Comparison of ENCODE assay signal across 8 mouse cellular contexts in the genomic region with DNA sequence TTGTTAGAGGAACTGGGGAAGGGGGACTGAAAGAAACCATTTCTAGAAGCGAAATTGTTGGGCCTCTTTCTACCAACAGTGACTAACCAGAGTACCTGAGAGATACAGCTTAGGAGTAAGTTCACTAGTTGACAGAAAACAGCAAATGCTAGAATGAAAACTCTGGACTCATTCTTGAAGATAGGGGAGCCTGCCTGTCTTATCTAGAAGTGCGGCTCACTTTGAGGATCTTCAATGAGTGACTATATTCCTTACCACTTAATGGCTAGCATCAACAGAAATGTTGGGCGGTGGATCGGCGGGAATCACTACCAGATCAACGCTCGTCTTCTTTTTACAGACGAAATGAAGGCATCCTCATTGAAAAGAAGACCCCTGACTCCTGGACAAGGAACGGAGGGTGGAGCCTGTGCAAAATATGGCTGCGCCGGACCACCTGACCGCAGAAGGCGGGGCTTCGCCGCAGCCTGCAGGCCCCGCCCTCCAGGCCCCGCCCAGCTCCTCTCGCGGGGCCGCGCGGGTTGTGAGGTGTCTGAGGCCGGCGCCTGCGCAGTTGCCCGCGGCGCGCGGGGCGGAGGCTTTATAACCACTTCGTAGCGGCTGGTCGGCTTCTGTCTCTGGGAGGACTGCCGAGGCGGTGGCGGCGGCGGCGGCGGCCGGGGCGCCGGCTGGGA. TPM values are rescaled to one million over a fixed set of nuclear protein-coding genes. Genes with fewer than 3 reads are reported as not detected.
DNase-seq lines count a peak whose midpoint lies in the region; ATAC-seq and TF ChIP-seq lines count a peak whose summit lies in the region.

No protein-coding gene starts in this region.

- H3K9ac ChIP-seq in MEL (ENCODE audit: control insufficient read depth, low read depth, low read length, poor library complexity, severe bottlenecking): peak overlapping the region; percentile 86
- peak overlapping the region; percentile 81 for H3K9ac ChIP-seq in lung, postnatal 0 days (replicated peaks; ENCODE audit: low read depth)

- TF ChIP-seq RAD21 in MEL (IDR thresholded peaks at IDR 0.05; ENCODE audit: low read depth, low read length): no peak

- peaks cover 28% of the 10 kb centered on the region for H3K79me2 ChIP-seq in MEL (ENCODE audit: control insufficient read depth, insufficient read depth, low read length, poor library complexity)

- no peak for TF ChIP-seq EP300 in MEL (IDR thresholded peaks at IDR 0.05; ENCODE audit: low read depth in 1 of 2, low read length in 2 of 2)
- TF ChIP-seq EP300 in lung, postnatal 0 days (IDR thresholded peaks at IDR 0.05): no peak

- peak overlapping the region; percentile 79 to 88 for H3K4me3 ChIP-seq in MEL (ENCODE audit: control insufficient read depth in 1 of 2, insufficient read depth in 1 of 2, low read depth in 2 of 2, low read length in 2 of 2)
- H3K4me3 ChIP-seq in cerebellum, adult 2 months (replicated peaks; ENCODE audit: insufficient read depth, low read depth, low read length): peak overlapping the region; percentile 79
- peak overlapping the region; percentile 81 for H3K4me3 ChIP-seq in hindbrain, embryonic 10.5 days
- peak overlapping the region; percentile 90 for H3K4me3 ChIP-seq in lung, postnatal 0 days (ENCODE audit: low read depth, low read length)

- peaks cover 0 to 31% of the 10 kb centered on the region in 2 experiments; a peak in 2 of 4 replicates for H3K36me3 ChIP-seq in MEL (ENCODE audit: control insufficient read depth in 1 of 2, insufficient read depth in 2 of 2, low read length in 2 of 2)
- H3K36me3 ChIP-seq in hindbrain, embryonic 10.5 days: no peaks in the 10 kb centered on the region
- no peaks in the 10 kb centered on the region for H3K36me3 ChIP-seq in lung, postnatal 0 days (ENCODE audit: insufficient read depth, low read length)

- no peak for TF ChIP-seq CTCF in MEL (IDR thresholded peaks at IDR 0.05 in 2 of 3, conservative IDR thresholded peaks at IDR 0.05 in 1 of 3; ENCODE audit: control insufficient read depth in 1 of 3, insufficient read depth in 1 of 3, low read depth in 2 of 3, low read length in 3 of 3, poor library complexity in 1 of 3, severe bottlenecking in 1 of 3)
- TF ChIP-seq CTCF in cerebellum, adult 2 months (IDR thresholded peaks at IDR 0.05; ENCODE audit: borderline replicate concordance, insufficient read depth, low read depth, low read length): no peak
- TF ChIP-seq CTCF in lung, postnatal 0 days (IDR thresholded peaks at IDR 0.05): no peak

- no peaks in the 10 kb centered on the region for H3K9me3 ChIP-seq in MEL (replicated peaks; ENCODE audit: insufficient read depth, low read length)
- no peaks in the 10 kb centered on the region for H3K9me3 ChIP-seq in hindbrain, embryonic 10.5 days
- H3K9me3 ChIP-seq in lung, postnatal 0 days (ENCODE audit: low read length): no peaks in the 10 kb centered on the region

- H3K4me1 ChIP-seq in MEL (ENCODE audit: control insufficient read depth in 1 of 2, insufficient read depth in 2 of 2, low read length in 2 of 2): peaks cover 16 to 18% of the 10 kb centered on the region in 2 experiments
- H3K4me1 ChIP-seq in cerebellum, adult 2 months (ENCODE audit: control insufficient read depth, insufficient read depth, low read length): peaks cover 8% of the 10 kb centered on the region
- peaks cover 23% of the 10 kb centered on the region for H3K4me1 ChIP-seq in hindbrain, embryonic 10.5 days (replicated peaks)
- H3K4me1 ChIP-seq in lung, postnatal 0 days (ENCODE audit: insufficient read depth, low read depth, low read length): peaks cover 7% of the 10 kb centered on the region; the same call in 1 of the 2 replicates

- peak overlapping the region; percentile 82 for H3K27ac ChIP-seq in MEL (ENCODE audit: control insufficient read depth, low read depth, low read length)
- peak overlapping the region; percentile 75 for H3K27ac ChIP-seq in cerebellum, adult 2 months (ENCODE audit: insufficient read depth, low read length)
- H3K27ac ChIP-seq in hindbrain, embryonic 10.5 days: peak overlapping the region; percentile 94
- peak overlapping the region; percentile 89 for H3K27ac ChIP-seq in lung, postnatal 0 days (ENCODE audit: low read length)

- 4% methylated on average over 44 of the region's 44 CpGs for WGBS in cerebellum, adult 2 months
- WGBS in hindbrain, embryonic 10.5 days: 3% methylated on average over 43 of the region's 44 CpGs
- WGBS in lung, postnatal 0 days: 4% methylated on average over 28 of the region's 44 CpGs

- peak; percentile 96 for DNase-seq in MEL (ENCODE audit: low read depth, low spot score)
- peak; percentile 97 for DNase-seq in cerebellum, adult 2 months
- DNase-seq in forelimb bud, embryonic 11.5 days (ENCODE audit: low read depth, low spot score): peak; percentile 96
- DNase-seq in hindbrain, embryonic 10.5 days (ENCODE audit: low spot score): peak; percentile 97
- peak; percentile 97 for DNase-seq in layer of hippocampus, adult 9-11 months
- peak; percentile 97 for DNase-seq in lung, postnatal 0 days (ENCODE audit: low spot score)
- DNase-seq in ovary, postnatal 14 days (ENCODE audit: low spot score): peak; percentile 97
- peak; percentile 96 for DNase-seq in thymus, postnatal 14 days

- TF ChIP-seq POLR2A in MEL (IDR thresholded peaks at IDR 0.05; ENCODE audit: control insufficient read depth in 1 of 2, insufficient read depth in 1 of 2, low read depth in 1 of 2, low read length in 2 of 2, poor library complexity in 1 of 2): peak; percentile 94 to 97
- TF ChIP-seq POLR2A in cerebellum, adult 2 months (IDR thresholded peaks at IDR 0.05; ENCODE audit: borderline replicate concordance, insufficient read depth, low read length): peak; percentile 91

- peak; percentile 96 for ATAC-seq in lung, postnatal 0 days

- peak overlapping the region; percentile 99 for H3K4me2 ChIP-seq in lung, postnatal 0 days (replicated peaks; ENCODE audit: low read depth, low read length)

- no peaks in the 10 kb centered on the region for H3K27me3 ChIP-seq in MEL (ENCODE audit: control insufficient read depth in 1 of 2, insufficient read depth in 2 of 2, low read length in 2 of 2)
- H3K27me3 ChIP-seq in cerebellum, adult 2 months (ENCODE audit: control insufficient read depth, insufficient read depth, low read length): no peaks in the 10 kb centered on the region
- 0 out of 2 replicates have a peak, but pooled peaks cover 4% of the 10 kb centered on the region for H3K27me3 ChIP-seq in hindbrain, embryonic 10.5 days (ENCODE audit: insufficient read depth, poor library complexity, severe bottlenecking)
- no peaks in the 10 kb centered on the region for H3K27me3 ChIP-seq in lung, postnatal 0 days (replicated peaks; ENCODE audit: insufficient read depth, low read length)

TF ChIP-seq in MEL, 35 proteins besides CTCF, POLR2A, EP300 and RAD21 (continues in another document):
- TF ChIP-seq MAFK (IDR thresholded peaks at IDR 0.05; ENCODE audit: borderline replicate concordance, low read depth, low read length) (no peak), ZNF384 (IDR thresholded peaks at IDR 0.05; ENCODE audit: low read depth, low read length) (no peak), ZMIZ1 (IDR thresholded peaks at IDR 0.05; ENCODE audit: low read depth, low read length) (peak; percentile 96), POLR2AphosphoS2 (IDR thresholded peaks at IDR 0.05; ENCODE audit: low read length) (peak; percentile 71), USF1 (IDR thresholded peaks at IDR 0.05; ENCODE audit: low read depth, low read length) (peak; percentile 91), NRF1 (IDR thresholded peaks at IDR 0.05; ENCODE audit: insufficient read depth, low read depth, low read length, poor library complexity, severe bottlenecking) (peak; percentile 92), MAX (IDR thresholded peaks at IDR 0.05; ENCODE audit: low read length) (peak; percentile 52; the same call in 1 of the 2 replicates), MYC (IDR thresholded peaks at IDR 0.05; ENCODE audit: low read depth, low read length) (no peak), MEF2A (IDR thresholded peaks at IDR 0.05; ENCODE audit: extremely low read depth, insufficient replicate concordance, low read depth, low read length, poor library complexity, severe bottlenecking) (no peak), BHLHE40 (IDR thresholded peaks at IDR 0.05; ENCODE audit: borderline replicate concordance, low read depth, low read length) (no peak), POLR2AphosphoS5 (IDR thresholded peaks at IDR 0.05; ENCODE audit: borderline replicate concordance, low read depth, low read length) (no peak), SIN3A (IDR thresholded peaks at IDR 0.05; ENCODE audit: low read length) (peak; percentile 71), TCF12 (IDR thresholded peaks at IDR 0.05; ENCODE audit: low read depth, low read length) (peak; percentile 64), E2F4 (IDR thresholded peaks at IDR 0.05; ENCODE audit: borderline replicate concordance, low read depth, low read length) (no peak), MAZ (IDR thresholded peaks at IDR 0.05; ENCODE audit: low read depth, low read length) (peak; percentile 62; the same call in 1 of the 2 replicates), CHD2 (IDR thresholded peaks at IDR 0.05; ENCODE audit: low read length) (0 out of 2 replicates have a peak, but pooled peaks have one; percentile 9), ZKSCAN1 (IDR thresholded peaks at IDR 0.05; ENCODE audit: low read depth, low read length) (no peak), MXI1 (IDR thresholded peaks at IDR 0.05; ENCODE audit: low read depth, low read length) (peak; percentile 37), RCOR1 (IDR thresholded peaks at IDR 0.05; ENCODE audit: low read depth, low read length) (peak; percentile 17; the same call in 1 of the 2 replicates), ELF1 (IDR thresholded peaks at IDR 0.05; ENCODE audit: low read depth, low read length) (0 out of 2 replicates have a peak, but pooled peaks have one; percentile 31), JUND (IDR thresholded peaks at IDR 0.05; ENCODE audit: low read depth, low read length) (no peak)

RNA-seq across cellular contexts. Expression of a gene that starts 0.4 kb away (rescaled TPM):
- total RNA-seq in MEL (2012; rRNA removed): 25.5 and 26.3 TPM in 2 replicates
- 10 to 100 TPM in 1 of 2 experiments, not detected in 1; 30.0 TPM for polyA plus RNA-seq in MEL (2012; ENCODE audit: insufficient read depth in 1 of 2, insufficient read length in 2 of 2, low read depth in 1 of 2, low replicate concordance in 2 of 2, missing spikeins in 1 of 2)
- polyA plus RNA-seq in cerebellum, adult 2 months (2012; rRNA removed): 137 and 154 TPM in 2 replicates
- 9.2 and 9.9 TPM in 2 replicates for polyA plus RNA-seq in hindbrain, embryonic 10.5 days (2016; fragmentation: Nextera tagmentation; extraction: Ambion mirVana)
- polyA plus RNA-seq in lung, postnatal 0 days (2015; fragmentation: Nextera tagmentation; extraction: Ambion mirVana): 10.9 and 11.7 TPM in 2 replicates

RNA-seq across cellular contexts. Expression of a gene that starts 47.7 kb away (rescaled TPM):
- not detected in 2 replicates for total RNA-seq in MEL (2012; rRNA removed)
- not detected for polyA plus RNA-seq in MEL (2012; ENCODE audit: insufficient read depth in 1 of 2, insufficient read length in 2 of 2, low read depth in 1 of 2, low replicate concordance in 2 of 2, missing spikeins in 1 of 2)
- polyA plus RNA-seq in cerebellum, adult 2 months (2012; rRNA removed): 0.16 TPM in 2 replicates
- polyA plus RNA-seq in hindbrain, embryonic 10.5 days (2016; fragmentation: Nextera tagmentation; extraction: Ambion mirVana): 2.5 and 5.1 TPM in 2 replicates
- polyA plus RNA-seq in lung, postnatal 0 days (2015; fragmentation: Nextera tagmentation; extraction: Ambion mirVana): 2.4 and 2.9 TPM in 2 replicates

Comparison
In these comparisons a context has a peak if more than half of its experiments do, and no peak if none do; other contexts are left out.
1. Peak in every context shown above with its lines: DNase-seq, ATAC-seq, H3K4me3 ChIP-seq and H3K27ac ChIP-seq.